Mouse (Mus musculus) E14TG2a.4 (cell line): ENCODE measurements around the gene Serping1.

Source experiments
- CTCF ChIP-seq: conservative IDR thresholded peaks from 2 replicates; pipeline ENCODE4 v1.5.1; 2014; ENCODE audit warnings: low read length
- NANOG ChIP-seq: IDR thresholded peaks from 2 replicates; pipeline ENCODE4 v1.6.1; 2014; ENCODE audit warnings: borderline replicate concordance, low read length, mixed read lengths

DNA sequence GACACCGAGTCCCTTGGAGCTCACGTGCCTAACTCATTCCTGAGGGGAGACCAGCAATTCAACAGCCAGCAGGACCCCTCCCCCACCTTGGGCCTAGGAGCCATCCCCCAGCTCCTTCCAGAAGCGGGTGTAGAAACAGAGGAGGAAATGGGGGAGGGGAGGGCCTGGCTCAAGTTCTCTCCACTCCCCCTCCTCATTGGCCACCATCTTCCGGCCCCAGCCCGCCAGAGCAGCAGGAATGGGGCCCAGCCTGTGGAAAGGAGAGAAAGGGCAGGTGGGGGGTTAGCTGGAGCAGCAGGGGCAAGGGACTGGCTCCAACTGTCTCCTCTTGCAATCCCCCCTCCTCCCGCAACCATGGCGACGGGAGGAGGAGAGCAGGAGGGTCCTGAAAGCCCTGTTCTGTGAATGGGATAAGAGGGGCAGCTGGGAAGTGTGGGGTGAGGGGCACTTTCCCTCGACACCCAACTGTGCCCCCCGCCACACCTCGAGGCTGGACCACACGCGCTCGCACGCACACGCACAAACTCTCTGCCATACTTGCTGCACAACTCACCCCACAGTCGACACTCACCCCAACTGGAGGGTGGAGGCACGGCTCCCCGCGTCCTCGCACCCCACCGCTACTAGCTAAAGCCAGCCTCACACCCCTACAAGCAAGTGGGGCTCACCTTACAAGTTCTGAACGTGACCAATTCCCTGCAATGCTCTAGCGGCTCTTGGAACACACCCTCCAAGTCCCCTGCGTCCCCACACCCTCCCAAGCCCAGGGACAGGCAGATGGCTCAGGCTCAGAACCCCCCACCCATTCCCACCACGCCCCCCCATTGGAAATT is 32.6 kb downstream of the Serping1 start:
- TF ChIP-seq CTCF (no peak), NANOG (no peak)
